Mouse (Mus musculus): ENCODE data around the gene Matn3.

Gene Matn3

DNA sequence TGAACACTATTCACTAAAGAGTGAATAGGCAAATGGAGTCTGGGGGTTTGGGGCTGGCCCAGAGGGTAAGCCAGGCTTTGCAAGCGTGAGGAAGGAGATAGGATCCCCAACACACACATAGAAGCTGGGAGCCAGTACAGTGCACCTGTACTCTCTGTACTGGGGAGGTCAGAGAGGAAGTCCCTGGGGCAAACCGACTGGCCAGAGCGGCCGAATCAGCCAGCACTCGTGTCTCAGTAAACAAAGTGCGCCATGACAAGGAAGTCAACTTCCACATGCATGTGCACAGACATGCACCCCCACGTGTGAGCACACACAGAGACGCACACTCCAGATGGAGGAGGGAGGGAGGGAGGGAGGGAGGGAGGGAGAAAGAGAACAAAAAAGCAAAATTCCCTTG, 45.5 kb downstream of the Matn3 start:
- Histone ChIP-seq H3K27me3 (ENCODE audit: insufficient read depth, low read length) (no peaks in the 10 kb centered on the region), H3K4me1 (replicated peaks; ENCODE audit: low read depth, low read length) (no peaks in the 10 kb centered on the region), H3K36me3 (ENCODE audit: insufficient read depth, low read length) (peaks cover 31% of the 10 kb centered on the region), H3K9me3 (ENCODE audit: low read length) (no peaks in the 10 kb centered on the region), H3K4me3 (replicated peaks; ENCODE audit: low read length) (no peak overlapping the region)
- TF ChIP-seq NANOG (IDR thresholded peaks at IDR 0.05; ENCODE audit: borderline replicate concordance, low read length): no peak

DNA sequence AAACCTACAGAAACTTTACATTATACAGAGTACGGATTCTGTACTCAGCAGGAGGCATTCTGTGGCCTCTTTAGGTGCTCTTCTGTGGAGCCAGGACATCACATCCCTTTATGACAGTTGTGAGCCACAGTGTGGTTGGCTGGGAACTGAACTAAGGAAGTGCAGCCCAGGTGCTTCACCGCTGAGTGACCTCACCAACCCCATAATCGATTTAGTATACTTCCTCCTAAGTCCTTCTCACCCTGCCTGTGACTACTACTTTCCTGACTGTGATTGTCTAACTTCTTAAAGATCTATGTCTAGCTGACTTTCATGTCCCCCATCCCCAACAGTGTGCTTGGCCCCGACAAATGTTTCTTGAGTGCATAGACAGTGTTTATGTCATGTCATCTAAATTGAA, 50.6 kb downstream of the Matn3 start:
- 0 out of 2 replicates have a peak, but pooled peaks cover 7% of the 10 kb centered on the region for H3K36me3 ChIP-seq (ENCODE audit: insufficient read depth, low read length)
- no peaks in the 10 kb centered on the region for H3K27me3 ChIP-seq (ENCODE audit: insufficient read depth, low read length)
- TF ChIP-seq POU5F1 (IDR thresholded peaks at IDR 0.05; ENCODE audit: borderline replicate concordance, low read length) (no peak), CTCF (conservative IDR thresholded peaks at IDR 0.05; ENCODE audit: low read length) (no peak), NANOG (IDR thresholded peaks at IDR 0.05; ENCODE audit: borderline replicate concordance, low read length) (no peak)
- H3K4me1 ChIP-seq (replicated peaks; ENCODE audit: low read depth, low read length): no peaks in the 10 kb centered on the region
- no peak overlapping the region for H3K4me3 ChIP-seq (replicated peaks; ENCODE audit: low read length)
- H3K9me3 ChIP-seq (ENCODE audit: low read length): no peaks in the 10 kb centered on the region

DNA sequence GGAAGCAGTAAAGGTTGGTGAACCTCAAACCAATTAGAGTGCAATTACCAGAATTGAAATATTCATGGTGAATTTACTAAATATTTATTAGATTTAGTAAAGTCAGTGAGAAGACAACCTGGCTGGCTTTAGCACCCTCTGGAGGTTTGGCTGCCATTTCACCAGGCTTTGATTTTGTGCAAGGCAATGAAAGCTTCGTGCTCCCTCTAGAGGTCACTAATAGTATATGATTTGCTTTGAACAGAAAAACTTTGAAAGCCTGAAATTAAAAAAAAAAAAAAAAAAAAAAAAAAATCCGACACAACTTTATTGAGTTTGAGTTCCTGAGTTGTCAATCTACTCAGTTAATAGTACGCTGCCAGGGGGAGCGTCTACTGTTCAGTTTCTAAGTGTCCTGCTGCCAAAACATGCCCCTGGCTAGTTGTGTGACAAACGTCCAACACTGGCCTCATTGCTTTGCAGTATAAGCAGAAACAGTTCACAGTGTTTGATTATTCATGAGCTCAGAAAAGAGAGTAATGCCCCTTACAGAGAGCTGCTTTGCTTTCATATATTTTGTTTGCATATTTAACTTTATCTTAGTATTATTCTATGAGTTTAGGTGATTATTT, 54.4 kb downstream of the Matn3 start:
- H3K4me3 ChIP-seq (replicated peaks; ENCODE audit: low read length): no peak overlapping the region
- no peaks in the 10 kb centered on the region for H3K27me3 ChIP-seq (ENCODE audit: insufficient read depth, low read length)
- H3K4me1 ChIP-seq (replicated peaks; ENCODE audit: low read depth, low read length): no peaks in the 10 kb centered on the region
- H3K9me3 ChIP-seq (ENCODE audit: low read length): no peaks in the 10 kb centered on the region
- TF ChIP-seq CTCF (conservative IDR thresholded peaks at IDR 0.05; ENCODE audit: low read length): peak; percentile 50
- no peak for TF ChIP-seq NANOG (IDR thresholded peaks at IDR 0.05; ENCODE audit: borderline replicate concordance, low read length)
- no peak for TF ChIP-seq POU5F1 (IDR thresholded peaks at IDR 0.05; ENCODE audit: borderline replicate concordance, low read length)
- H3K36me3 ChIP-seq (ENCODE audit: insufficient read depth, low read length): peaks cover 15% of the 10 kb centered on the region; the same call in 1 of the 2 replicates

DNA sequence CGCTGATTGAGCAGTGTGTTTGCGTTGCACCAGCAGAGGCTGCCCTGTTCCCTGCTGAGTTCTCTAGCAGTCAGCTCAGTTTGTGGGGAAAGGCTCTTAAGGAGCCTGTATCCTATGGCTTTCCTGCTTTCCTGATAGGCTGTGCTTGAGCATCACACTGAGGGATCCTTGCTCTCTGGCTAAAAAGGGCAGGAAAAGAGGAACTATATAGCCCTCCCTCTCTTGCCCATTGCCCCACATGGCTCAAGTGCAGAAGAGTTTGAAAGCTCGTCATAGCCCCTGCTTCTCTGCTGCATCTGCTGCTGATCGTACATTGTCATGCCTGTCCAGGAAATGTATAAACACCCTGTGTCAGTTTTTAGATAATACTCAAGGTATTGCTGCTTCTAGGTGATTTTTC, 59.4 kb downstream of the Matn3 start:
- no peak for TF ChIP-seq POU5F1 (IDR thresholded peaks at IDR 0.05; ENCODE audit: borderline replicate concordance, low read length)
- no peaks in the 10 kb centered on the region for H3K4me1 ChIP-seq (replicated peaks; ENCODE audit: low read depth, low read length)
- H3K27me3 ChIP-seq (ENCODE audit: insufficient read depth, low read length): no peaks in the 10 kb centered on the region
- no peaks in the 10 kb centered on the region for H3K9me3 ChIP-seq (ENCODE audit: low read length)
- H3K4me3 ChIP-seq (replicated peaks; ENCODE audit: low read length): no peak overlapping the region
- peaks cover 38% of the 10 kb centered on the region for H3K36me3 ChIP-seq (ENCODE audit: insufficient read depth, low read length)

DNA sequence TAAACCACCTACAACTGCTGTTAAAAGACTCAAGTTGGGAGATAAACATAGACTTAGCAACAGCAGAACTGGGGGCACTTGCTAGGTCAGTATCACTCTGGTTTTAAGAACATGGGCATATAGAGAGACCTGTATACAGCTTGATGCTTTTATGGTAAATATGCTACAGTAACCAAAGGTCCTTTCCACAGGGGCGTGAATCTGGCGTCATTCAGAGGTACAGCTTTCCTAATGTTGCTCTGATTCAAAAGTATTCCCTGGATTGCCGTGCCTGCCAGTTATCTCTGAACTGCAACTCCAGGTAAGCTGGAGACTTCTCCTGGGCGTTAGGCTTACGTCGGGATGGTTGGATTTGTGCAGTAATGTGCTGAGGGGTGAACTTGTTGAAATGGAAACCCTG, 60.1 kb downstream of the Matn3 start:
- no peaks in the 10 kb centered on the region for H3K4me1 ChIP-seq (replicated peaks; ENCODE audit: low read depth, low read length)
- TF ChIP-seq NANOG (IDR thresholded peaks at IDR 0.05; ENCODE audit: borderline replicate concordance, low read length) (no peak), CTCF (conservative IDR thresholded peaks at IDR 0.05; ENCODE audit: low read length) (no peak), POU5F1 (IDR thresholded peaks at IDR 0.05; ENCODE audit: borderline replicate concordance, low read length) (no peak)
- no peak overlapping the region for H3K4me3 ChIP-seq (replicated peaks; ENCODE audit: low read length)
- peaks cover 44% of the 10 kb centered on the region for H3K36me3 ChIP-seq (ENCODE audit: insufficient read depth, low read length)
- no peaks in the 10 kb centered on the region for H3K27me3 ChIP-seq (ENCODE audit: insufficient read depth, low read length)
- H3K9me3 ChIP-seq (ENCODE audit: low read length): no peaks in the 10 kb centered on the region

DNA sequence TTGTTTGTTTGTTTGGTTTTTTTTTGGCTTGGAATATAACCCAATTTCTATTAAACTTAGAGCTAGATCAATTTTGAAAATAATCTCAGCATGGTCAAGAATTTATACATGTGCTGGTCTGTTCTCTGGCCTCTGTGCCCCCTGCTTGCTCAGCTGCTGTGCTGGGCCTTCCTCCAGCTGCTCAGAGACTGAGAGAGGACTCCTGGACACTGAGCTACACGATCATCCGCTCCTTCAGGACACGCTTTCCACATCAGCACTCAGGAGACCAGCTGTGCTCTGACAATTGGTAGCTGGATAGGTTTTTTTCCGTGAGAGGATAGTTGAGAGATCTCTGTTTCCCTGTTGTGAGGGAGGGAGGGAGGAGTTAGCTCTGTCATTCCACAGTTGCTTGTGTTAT, 62.6 kb downstream of the Matn3 start:
- TF ChIP-seq NANOG (IDR thresholded peaks at IDR 0.05; ENCODE audit: borderline replicate concordance, low read length) (no peak), CTCF (conservative IDR thresholded peaks at IDR 0.05; ENCODE audit: low read length) (no peak), POU5F1 (IDR thresholded peaks at IDR 0.05; ENCODE audit: borderline replicate concordance, low read length) (no peak)

DNA sequence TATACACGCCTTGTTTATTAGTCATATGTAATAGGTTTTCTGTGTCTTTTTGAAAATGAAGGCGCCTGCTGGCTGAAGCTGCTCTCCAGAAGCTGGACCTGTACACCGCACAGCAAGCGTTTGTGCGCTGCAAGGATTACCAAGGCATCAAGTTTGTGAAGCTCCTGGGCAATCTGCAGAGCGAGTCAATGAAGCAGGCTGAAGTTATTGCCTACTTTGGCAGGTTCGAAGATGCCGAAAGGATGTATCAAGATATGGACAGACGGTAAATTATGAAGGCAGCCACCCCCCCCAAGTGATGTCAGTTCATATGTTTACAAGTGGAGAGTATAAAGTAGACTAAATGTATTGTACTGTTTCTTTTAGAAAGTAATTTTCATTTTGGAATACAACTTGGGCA, 68.6 kb downstream of the Matn3 start:
- no peaks in the 10 kb centered on the region for H3K9me3 ChIP-seq (ENCODE audit: low read length)

More for the DNA sequence above, 62.6 kb downstream of the Matn3 start:
- Histone ChIP-seq H3K27me3 (ENCODE audit: insufficient read depth, low read length) (no peaks in the 10 kb centered on the region), H3K4me1 (replicated peaks; ENCODE audit: low read depth, low read length) (peaks cover 2% of the 10 kb centered on the region), H3K4me3 (replicated peaks; ENCODE audit: low read length) (no peak overlapping the region), H3K9me3 (ENCODE audit: low read length) (no peaks in the 10 kb centered on the region), H3K36me3 (ENCODE audit: insufficient read depth, low read length) (peaks cover 42% of the 10 kb centered on the region)

DNA sequence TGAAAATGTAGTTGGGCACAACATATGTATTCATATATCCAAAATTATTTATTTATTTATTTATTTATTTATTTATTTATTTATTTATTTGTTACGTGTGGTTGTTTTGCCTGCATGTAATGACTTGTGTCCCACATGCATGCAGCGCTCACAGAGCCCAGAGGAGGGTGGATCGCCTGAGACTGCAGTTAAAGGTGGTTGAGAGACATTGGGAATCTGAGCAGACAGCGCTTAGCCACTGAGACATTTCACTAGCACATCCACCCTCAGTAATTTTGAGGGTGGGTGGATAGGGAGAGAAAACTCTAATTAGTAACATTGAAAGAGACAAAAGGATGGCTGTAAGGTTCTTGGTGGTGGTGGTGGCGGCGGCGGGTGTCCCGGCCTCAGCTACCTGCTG, 72.7 kb downstream of the Matn3 start:
- H3K4me1 ChIP-seq (replicated peaks; ENCODE audit: low read depth, low read length): peaks cover 13% of the 10 kb centered on the region
- no peak overlapping the region for H3K4me3 ChIP-seq (replicated peaks; ENCODE audit: low read length)
- no peaks in the 10 kb centered on the region for H3K9me3 ChIP-seq (ENCODE audit: low read length)
- peaks cover 41% of the 10 kb centered on the region for H3K36me3 ChIP-seq (ENCODE audit: insufficient read depth, low read length)
- TF ChIP-seq NANOG (IDR thresholded peaks at IDR 0.05; ENCODE audit: borderline replicate concordance, low read length): no peak
- no peak for TF ChIP-seq POU5F1 (IDR thresholded peaks at IDR 0.05; ENCODE audit: borderline replicate concordance, low read length)
- TF ChIP-seq CTCF (conservative IDR thresholded peaks at IDR 0.05; ENCODE audit: low read length): no peak
- no peaks in the 10 kb centered on the region for H3K27me3 ChIP-seq (ENCODE audit: insufficient read depth, low read length)

More for the DNA sequence above, 68.6 kb downstream of the Matn3 start:
- Histone ChIP-seq H3K27me3 (ENCODE audit: insufficient read depth, low read length) (no peaks in the 10 kb centered on the region), H3K36me3 (ENCODE audit: insufficient read depth, low read length) (peaks cover 42% of the 10 kb centered on the region), H3K4me3 (replicated peaks; ENCODE audit: low read length) (no peak overlapping the region), H3K4me1 (replicated peaks; ENCODE audit: low read depth, low read length) (peaks cover 12% of the 10 kb centered on the region)
- TF ChIP-seq CTCF (conservative IDR thresholded peaks at IDR 0.05; ENCODE audit: low read length) (no peak), POU5F1 (IDR thresholded peaks at IDR 0.05; ENCODE audit: borderline replicate concordance, low read length) (no peak), NANOG (IDR thresholded peaks at IDR 0.05; ENCODE audit: borderline replicate concordance, low read length) (no peak)

DNA sequence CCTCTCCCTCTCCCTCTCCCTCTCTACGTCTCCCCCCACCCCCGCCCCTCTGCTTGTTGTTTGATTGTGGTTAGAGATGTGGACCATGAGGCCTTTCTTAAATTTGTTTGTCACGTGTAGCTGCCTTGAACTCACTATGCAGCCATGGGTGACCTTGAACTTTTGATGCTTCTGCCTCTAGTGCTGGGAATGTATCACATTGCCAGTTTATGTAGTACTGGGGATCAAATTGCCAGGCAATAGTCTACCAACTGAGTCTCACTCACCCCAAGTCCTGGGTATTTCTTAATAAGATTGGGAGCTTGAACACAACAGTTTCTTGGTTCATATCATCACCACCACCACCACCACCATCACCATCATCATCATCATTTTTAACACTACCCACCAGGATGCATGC, 73.3 kb downstream of the Matn3 start:
- H3K4me3 ChIP-seq (replicated peaks; ENCODE audit: low read length): no peak overlapping the region
- H3K4me1 ChIP-seq (replicated peaks; ENCODE audit: low read depth, low read length): peaks cover 13% of the 10 kb centered on the region
- no peaks in the 10 kb centered on the region for H3K9me3 ChIP-seq (ENCODE audit: low read length)
- H3K27me3 ChIP-seq (ENCODE audit: insufficient read depth, low read length): no peaks in the 10 kb centered on the region
- peaks cover 42% of the 10 kb centered on the region for H3K36me3 ChIP-seq (ENCODE audit: insufficient read depth, low read length)
- TF ChIP-seq NANOG (IDR thresholded peaks at IDR 0.05; ENCODE audit: borderline replicate concordance, low read length): no peak
- no peak for TF ChIP-seq POU5F1 (IDR thresholded peaks at IDR 0.05; ENCODE audit: borderline replicate concordance, low read length)
- TF ChIP-seq CTCF (conservative IDR thresholded peaks at IDR 0.05; ENCODE audit: low read length): no peak
